Mouse (Mus musculus) MEL (cell line): ENCODE measurements around the gene Bahd1. TPM values are rescaled to one million over a fixed set of nuclear protein-coding genes. Genes with fewer than 3 reads are reported as not detected.

Experiments
- DNase-seq: peaks from one replicate; pipeline ENCODE4 v3.0.0; 2011; ENCODE audit warnings: low read depth, low spot score
- H3K27ac ChIP-seq: 2 replicates; pipeline ENCODE4 v1.5.1; 2012; ENCODE audit warnings: low read depth, mild to moderate bottlenecking, control low read depth, low read length, moderate library complexity; ENCODE audit not compliant: control insufficient read depth
- H3K27me3 ChIP-seq, 2 experiments: fragments of 150-350 bp in 1 of 2; sonication (generic) in 1 of 2; 2 replicates each; pipeline ENCODE4 v1.6.1; 2012; ENCODE audit warnings: low read length in 2 of 2, mild to moderate bottlenecking in 2 of 2, improper control_type of control experiment in 1 of 2, moderate library complexity in 1 of 2; ENCODE audit not compliant: insufficient read depth in 2 of 2, control insufficient read depth in 1 of 2
- H3K36me3 ChIP-seq, 2 experiments: 2 replicates each; pipeline ENCODE4 v1.6.1; 2012 to 2014; ENCODE audit warnings: low read length in 2 of 2, improper control_type of control experiment in 1 of 2, inconsistent platforms in 1 of 2, mild to moderate bottlenecking in 1 of 2; ENCODE audit not compliant: insufficient read depth in 2 of 2, control insufficient read depth in 1 of 2
- H3K4me1 ChIP-seq, 2 experiments: fragments of 150-350 bp in 1 of 2; sonication (generic) in 1 of 2; 2 replicates each; pipeline ENCODE4 v1.6.1; 2012; ENCODE audit warnings: low read length in 2 of 2, improper control_type of control experiment in 1 of 2, mild to moderate bottlenecking in 1 of 2; ENCODE audit not compliant: insufficient read depth in 2 of 2, control insufficient read depth in 1 of 2
- H3K4me3 ChIP-seq, 2 experiments: fragments of 150-350 bp in 1 of 2; sonication (generic) in 1 of 2; 2 replicates each; pipeline ENCODE4 v1.5.1; 2012; ENCODE audit warnings: low read depth in 2 of 2, low read length in 2 of 2, mild to moderate bottlenecking in 2 of 2, moderate library complexity in 2 of 2, control low read depth in 1 of 2, improper control_type of control experiment in 1 of 2; ENCODE audit not compliant: control insufficient read depth in 1 of 2, insufficient read depth in 1 of 2
- H3K79me2 ChIP-seq: 2 replicates; pipeline ENCODE4 v1.6.1; 2012; ENCODE audit warnings: mild to moderate bottlenecking, low read length, moderate library complexity; ENCODE audit not compliant: control insufficient read depth, poor library complexity, insufficient read depth
- H3K9ac ChIP-seq: 2 replicates; pipeline ENCODE4 v1.6.1; 2012; ENCODE audit warnings: low read depth, mild to moderate bottlenecking, control low read depth, low read length, moderate library complexity; ENCODE audit not compliant: control insufficient read depth, poor library complexity, severe bottlenecking
- H3K9me3 ChIP-seq: fragments of 150-350 bp; sonication (generic); replicated peaks from 2 replicates; pipeline ENCODE4 v1.6.1; 2012; ENCODE audit warnings: mild to moderate bottlenecking, low read length, improper control_type of control experiment, moderate library complexity; ENCODE audit not compliant: insufficient read depth
- BHLHE40 ChIP-seq: IDR thresholded peaks from 2 replicates; pipeline ENCODE4 v1.6.1; 2012; ENCODE audit warnings: low read depth, mild to moderate bottlenecking, inconsistent platforms, low read length, improper control_type of control experiment, borderline replicate concordance
- CTCF ChIP-seq, 3 experiments: IDR thresholded peaks in 2 of 3; conservative IDR thresholded peaks in 1 of 3; 2 replicates each; pipeline ENCODE4 v1.5.1; 2011 to 2012; ENCODE audit warnings: low read length in 3 of 3, low read depth in 2 of 3, mild to moderate bottlenecking in 2 of 3, improper control_type of control experiment in 1 of 3, inconsistent platforms in 1 of 3, mixed read lengths in 1 of 3, moderate library complexity in 1 of 3; ENCODE audit not compliant: control insufficient read depth in 1 of 3, insufficient read depth in 1 of 3, poor library complexity in 1 of 3, severe bottlenecking in 1 of 3
- E2F4 ChIP-seq: IDR thresholded peaks from 2 replicates; pipeline ENCODE4 v1.6.1; 2011; ENCODE audit warnings: low read depth, low read length, improper control_type of control experiment, borderline replicate concordance
- ETS1 ChIP-seq: IDR thresholded peaks from 2 replicates; pipeline ENCODE4 v1.6.1; 2012; ENCODE audit warnings: low read depth, mild to moderate bottlenecking, inconsistent platforms, low read length, improper control_type of control experiment, moderate library complexity
- GATA1 ChIP-seq: IDR thresholded peaks from 2 replicates; pipeline ENCODE4 v1.6.1; 2011; ENCODE audit warnings: low read depth, low read length, improper control_type of control experiment
- JUND ChIP-seq: IDR thresholded peaks from 2 replicates; pipeline ENCODE4 v1.6.1; 2011; ENCODE audit warnings: low read depth, mild to moderate bottlenecking, improper control_type of control experiment, low read length
- KAT2A ChIP-seq: conservative IDR thresholded peaks from 2 replicates; pipeline ENCODE4 v1.6.1; 2012; ENCODE audit warnings: low read depth, low read length, improper control_type of control experiment, inconsistent platforms
- MAX ChIP-seq: IDR thresholded peaks from 2 replicates; pipeline ENCODE4 v1.6.1; 2011; ENCODE audit warnings: low read length, improper control_type of control experiment
- MAZ ChIP-seq: IDR thresholded peaks from 2 replicates; pipeline ENCODE4 v1.6.1; 2012; ENCODE audit warnings: low read depth, mild to moderate bottlenecking, inconsistent platforms, low read length, improper control_type of control experiment
- MEF2A ChIP-seq: IDR thresholded peaks from 2 replicates; pipeline ENCODE4 v1.6.1; 2014; ENCODE audit warnings: low read depth, mild to moderate bottlenecking, inconsistent platforms, low read length, improper control_type of control experiment; ENCODE audit not compliant: poor library complexity, insufficient replicate concordance, severe bottlenecking; ENCODE audit errors: extremely low read depth
- MXI1 ChIP-seq: IDR thresholded peaks from 2 replicates; pipeline ENCODE4 v1.6.1; 2011; ENCODE audit warnings: mild to moderate bottlenecking, low read depth, low read length, improper control_type of control experiment
- NELFE ChIP-seq: IDR thresholded peaks from 2 replicates; pipeline ENCODE4 v1.6.1; 2011; ENCODE audit warnings: low read depth, low read length, improper control_type of control experiment
- NRF1 ChIP-seq: IDR thresholded peaks from 2 replicates; pipeline ENCODE4 v1.6.1; 2014; ENCODE audit warnings: low read depth, mild to moderate bottlenecking, inconsistent platforms, low read length, improper control_type of control experiment, moderate library complexity; ENCODE audit not compliant: poor library complexity, insufficient read depth, severe bottlenecking
- POLR2A ChIP-seq, 2 experiments: IDR thresholded peaks; 2 replicates each; pipeline ENCODE4 v1.6.1; 2011 to 2012; ENCODE audit warnings: low read length in 2 of 2, mild to moderate bottlenecking in 2 of 2, control low read depth in 1 of 2, improper control_type of control experiment in 1 of 2, low read depth in 1 of 2, moderate library complexity in 1 of 2; ENCODE audit not compliant: control insufficient read depth in 1 of 2, insufficient read depth in 1 of 2, poor library complexity in 1 of 2
- POLR2AphosphoS5 ChIP-seq: IDR thresholded peaks from 2 replicates; pipeline ENCODE4 v1.6.1; 2012; ENCODE audit warnings: low read depth, borderline replicate concordance, mild to moderate bottlenecking, inconsistent platforms, low read length, moderate library complexity, mixed read lengths
- SMC3 ChIP-seq: IDR thresholded peaks from 2 replicates; pipeline ENCODE4 v1.6.1; 2011; ENCODE audit warnings: low read depth, low read length, improper control_type of control experiment
- TBP ChIP-seq: IDR thresholded peaks from 2 replicates; pipeline ENCODE4 v1.8.0; 2011; ENCODE audit warnings: low read depth, low read length, improper control_type of control experiment
- TCF12 ChIP-seq: IDR thresholded peaks from 2 replicates; pipeline ENCODE4 v1.6.1; 2014; ENCODE audit warnings: low read depth, mild to moderate bottlenecking, inconsistent platforms, low read length, improper control_type of control experiment, moderate library complexity
- ZC3H11A ChIP-seq: IDR thresholded peaks from 2 replicates; pipeline ENCODE4 v1.6.1; 2012; ENCODE audit warnings: low read depth, mild to moderate bottlenecking, inconsistent platforms, low read length, improper control_type of control experiment
- ZMIZ1 ChIP-seq: IDR thresholded peaks from 2 replicates; pipeline ENCODE4 v1.6.1; 2012; ENCODE audit warnings: low read depth, mild to moderate bottlenecking, inconsistent platforms, low read length, improper control_type of control experiment, moderate library complexity
- polyA plus RNA-seq, 2 experiments: library from polyadenylated mRNA; stranded (reverse) in 1 of 2; unstranded in 1 of 2; fragments of >175 nt in 1 of 2; fragments of >200 nt in 1 of 2; gene quantifications; 2 replicates each; pipeline versions ENCODE4 v1.2.1 to v1.2.4; 2012; ENCODE audit warnings: low replicate concordance in 2 of 2, low read depth in 1 of 2; ENCODE audit not compliant: insufficient read length in 2 of 2, insufficient read depth in 1 of 2, missing spikeins in 1 of 2
- total RNA-seq: library from RNA; depleted of rRNA; stranded (reverse); fragments of 300-350 nt; gene quantifications from 2 replicates; pipeline ENCODE4 v1.2.3, GENCODE M21; 2012

The Bahd1 gene
- total and polyA plus RNA-seq, 3 experiments, result 8.0 to 24.7 TPM; not detected in 1

- no peak for DNase-seq
- no peaks in the 10 kb centered on the region for H3K27me3 ChIP-seq
- TF ChIP-seq CTCF (IDR thresholded peaks at IDR 0.05 in 2 of 3, conservative IDR thresholded peaks at IDR 0.05 in 1 of 3; ENCODE audit: control insufficient read depth in 1 of 3, insufficient read depth in 1 of 3, low read depth in 2 of 3, low read length in 3 of 3, poor library complexity in 1 of 3, severe bottlenecking in 1 of 3) (no peak), JUND (peak; percentile 77; the same call in 1 of the 2 replicates), ZC3H11A (no peak)
- no peaks in the 10 kb centered on the region; a peak in 1 of 4 replicates for H3K36me3 ChIP-seq
- H3K27ac ChIP-seq, result 0 out of 2 replicates have a peak overlapping the region, but pooled peaks have one; percentile 39
- no peaks in the 10 kb centered on the region for H3K9me3 ChIP-seq
- H3K4me3 ChIP-seq, result peak overlapping the region; percentile 86 to 93
- peaks cover 3% of the 10 kb centered on the region; the same call in 1 of the 2 replicates for H3K79me2 ChIP-seq
- H3K9ac ChIP-seq, result peak overlapping the region; percentile 77
- H3K4me1 ChIP-seq, result peaks cover 0 to 5% of the 10 kb centered on the region in 2 experiments; a peak in 2 of 4 replicates
These were observed 37.9 kb upstream of the Bahd1 start for GRCm38 (mm10) chr2:118862340-118862675.

- Histone ChIP-seq H3K27ac (no peak overlapping the region), H3K9me3 (no peaks in the 10 kb centered on the region), H3K9ac (no peak overlapping the region), H3K4me3 (no peak overlapping the region), H3K4me1 (no peaks in the 10 kb centered on the region), H3K27me3 (no peaks in the 10 kb centered on the region), H3K36me3 (no peaks in the 10 kb centered on the region; a peak in 1 of 4 replicates), H3K79me2 (0 out of 2 replicates have a peak, but pooled peaks cover 2% of the 10 kb centered on the region)
- DNase-seq, result no peak
- TF ChIP-seq NRF1 (no peak), MAZ (no peak), BHLHE40 (no peak), E2F4 (no peak), MEF2A (no peak), NELFE (no peak), KAT2A (no peak), TCF12 (no peak), MXI1 (no peak), ZC3H11A (no peak), ZMIZ1 (no peak), MAX (no peak), POLR2A (IDR thresholded peaks at IDR 0.05; ENCODE audit: control insufficient read depth in 1 of 2, insufficient read depth in 1 of 2, low read depth in 1 of 2, low read length in 2 of 2, poor library complexity in 1 of 2) (no peak), POLR2AphosphoS5 (no peak), GATA1 (no peak), SMC3 (no peak), TBP (no peak), ETS1 (no peak)
These were observed 29.6 kb upstream of the Bahd1 start for GRCm38 (mm10) chr2:118870601-118871000.
